Mouse (Mus musculus): ENCODE measurements at regions not wholly inside any gene's neighbourhood (a gene's known extent, or its start where the extent isn't known, plus 50 kb on each side); places are given as distances from the start of the nearest gene placed in this dataset.

DNA sequence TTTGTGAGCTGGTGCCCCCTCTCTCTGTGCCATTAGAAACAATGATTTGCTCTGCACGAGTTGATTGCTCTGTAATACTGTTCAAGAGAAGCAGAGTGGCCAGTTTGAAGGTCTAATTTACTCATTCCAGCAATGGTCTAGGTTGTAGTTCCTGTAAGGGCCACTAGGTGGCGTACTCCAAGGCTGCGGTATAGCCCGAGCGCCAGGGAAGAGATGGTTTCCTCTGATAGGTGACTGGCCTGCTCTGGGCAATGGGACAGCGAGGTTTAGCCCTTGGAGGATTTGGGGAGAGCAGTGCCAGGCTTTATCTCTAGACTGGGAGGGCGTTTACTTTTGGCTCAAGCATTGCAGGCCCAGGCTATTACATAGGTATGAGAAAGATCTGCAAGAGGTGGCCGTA lies 76.8 kb upstream of the Mki67 start:
- no peak for ATAC-seq
- Histone ChIP-seq H3K4me2 (ENCODE audit: low read length) (no peak overlapping the region), H3K9me3 (ENCODE audit: control insufficient read depth, low read length) (no peaks in the 10 kb centered on the region), H3K36me3 (ENCODE audit: control insufficient read depth, insufficient read depth) (no peaks in the 10 kb centered on the region), H3K4me3 (replicated peaks; ENCODE audit: low read length) (no peak overlapping the region), H3K27ac (ENCODE audit: low read length) (no peak overlapping the region), H3K27me3 (replicated peaks; ENCODE audit: control insufficient read depth, insufficient read depth, low read length) (0 out of 2 replicates have a peak, but pooled peaks cover 4% of the 10 kb centered on the region), H3K9ac (replicated peaks; ENCODE audit: low read depth, low read length) (no peak overlapping the region), H3K4me1 (replicated peaks; ENCODE audit: control insufficient read depth, insufficient read depth, low read length) (0 out of 2 replicates have a peak, but pooled peaks cover 2% of the 10 kb centered on the region)
- 39% methylated on average over 8 of the region's 8 CpGs for WGBS

DNA sequence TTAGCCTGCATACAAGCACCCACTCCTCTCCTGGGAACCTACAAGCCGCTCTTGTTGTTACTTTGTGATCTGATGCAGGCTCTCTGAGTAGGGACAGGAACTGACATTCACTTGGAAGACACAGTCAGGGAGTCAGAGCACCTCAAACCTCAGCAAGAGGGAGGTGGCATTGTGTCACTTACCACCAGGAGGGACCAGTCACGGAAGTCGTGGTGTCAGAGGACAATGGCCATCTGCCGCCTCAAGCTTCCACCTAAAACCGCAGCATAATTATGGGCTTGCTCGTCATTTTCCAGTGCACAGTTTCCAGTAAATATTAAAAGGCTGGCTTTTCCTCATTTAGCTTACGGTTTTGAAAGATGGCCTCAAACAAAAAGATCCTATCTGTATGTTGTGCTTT lies 78.1 kb upstream of the Mki67 start:
- Histone ChIP-seq H3K4me2 (ENCODE audit: low read length) (no peak overlapping the region), H3K27me3 (replicated peaks; ENCODE audit: control insufficient read depth, insufficient read depth, low read length) (0 out of 2 replicates have a peak, but pooled peaks cover 4% of the 10 kb centered on the region), H3K36me3 (ENCODE audit: control insufficient read depth, insufficient read depth) (no peaks in the 10 kb centered on the region), H3K4me1 (replicated peaks; ENCODE audit: control insufficient read depth, insufficient read depth, low read length) (0 out of 2 replicates have a peak, but pooled peaks cover 2% of the 10 kb centered on the region), H3K9ac (replicated peaks; ENCODE audit: low read depth, low read length) (no peak overlapping the region), H3K9me3 (ENCODE audit: control insufficient read depth, low read length) (no peaks in the 10 kb centered on the region), H3K4me3 (replicated peaks; ENCODE audit: low read length) (no peak overlapping the region), H3K27ac (ENCODE audit: low read length) (no peak overlapping the region)
- WGBS = 17% methylated on average over 7 of the region's 7 CpGs
- no peak for ATAC-seq

DNA sequence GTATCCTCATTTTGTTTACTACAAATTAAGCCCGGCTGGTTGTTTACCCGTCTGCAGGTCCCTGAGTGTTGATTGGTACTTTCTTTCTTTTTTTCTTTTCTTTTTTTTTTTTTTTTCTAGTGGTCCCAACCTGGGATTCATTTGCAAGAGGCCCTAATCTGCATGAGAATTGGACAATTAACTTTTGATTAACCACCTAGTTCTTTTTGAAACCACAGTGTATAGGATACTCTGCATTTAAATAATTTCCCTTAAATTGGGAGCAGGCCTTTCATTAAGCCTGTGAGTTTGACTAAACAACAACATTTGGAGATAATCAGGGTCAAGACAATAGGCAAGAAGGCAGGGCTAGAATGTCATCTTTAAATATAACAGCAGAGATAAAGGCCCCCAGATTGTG lies 78.5 kb upstream of the Mki67 start:
- H3K9ac ChIP-seq (replicated peaks; ENCODE audit: low read depth, low read length) = no peak overlapping the region
- H3K27me3 ChIP-seq (replicated peaks; ENCODE audit: control insufficient read depth, insufficient read depth, low read length) = 0 out of 2 replicates have a peak, but pooled peaks cover 4% of the 10 kb centered on the region
- no peaks in the 10 kb centered on the region for H3K9me3 ChIP-seq (ENCODE audit: control insufficient read depth, low read length)
- no peak overlapping the region for H3K4me3 ChIP-seq (replicated peaks; ENCODE audit: low read length)
- 13% methylated on average over 2 of the region's 2 CpGs for WGBS
- 0 out of 2 replicates have a peak, but pooled peaks cover 2% of the 10 kb centered on the region for H3K4me1 ChIP-seq (replicated peaks; ENCODE audit: control insufficient read depth, insufficient read depth, low read length)
- no peaks in the 10 kb centered on the region for H3K36me3 ChIP-seq (ENCODE audit: control insufficient read depth, insufficient read depth)
- no peak for ATAC-seq
- H3K4me2 ChIP-seq (ENCODE audit: low read length) = no peak overlapping the region
- no peak overlapping the region for H3K27ac ChIP-seq (ENCODE audit: low read length)

DNA sequence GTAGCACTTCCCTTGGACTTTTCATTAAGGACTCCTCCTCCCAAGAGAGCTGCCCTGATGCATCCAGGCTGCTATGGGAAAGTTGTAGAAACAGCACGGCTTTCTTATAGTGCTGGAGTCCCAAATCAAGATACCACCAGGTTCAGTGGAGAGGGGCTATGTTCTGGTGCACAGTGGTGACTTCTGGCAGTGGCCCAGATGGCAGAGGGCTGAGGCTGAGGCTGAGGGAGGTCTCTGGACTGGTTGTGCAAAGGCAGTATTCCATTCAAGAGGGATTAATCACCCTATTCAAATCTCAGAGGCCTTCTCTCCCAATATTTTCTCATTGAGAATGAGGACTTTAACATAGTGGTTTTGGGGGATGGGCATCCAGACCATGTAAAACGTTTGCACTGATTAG lies 82.3 kb upstream of the Mki67 start:
- Histone ChIP-seq H3K4me1 (replicated peaks; ENCODE audit: control insufficient read depth, insufficient read depth, low read length) (0 out of 2 replicates have a peak, but pooled peaks cover 7% of the 10 kb centered on the region), H3K27me3 (replicated peaks; ENCODE audit: control insufficient read depth, insufficient read depth, low read length) (no peaks in the 10 kb centered on the region), H3K4me2 (ENCODE audit: low read length) (no peak overlapping the region), H3K27ac (ENCODE audit: low read length) (no peak overlapping the region), H3K9ac (replicated peaks; ENCODE audit: low read depth, low read length) (no peak overlapping the region), H3K4me3 (replicated peaks; ENCODE audit: low read length) (no peak overlapping the region), H3K36me3 (ENCODE audit: control insufficient read depth, insufficient read depth) (no peaks in the 10 kb centered on the region), H3K9me3 (ENCODE audit: control insufficient read depth, low read length) (no peaks in the 10 kb centered on the region)
- 51% methylated on average over 2 of the region's 2 CpGs for WGBS
- no peak for ATAC-seq

DNA sequence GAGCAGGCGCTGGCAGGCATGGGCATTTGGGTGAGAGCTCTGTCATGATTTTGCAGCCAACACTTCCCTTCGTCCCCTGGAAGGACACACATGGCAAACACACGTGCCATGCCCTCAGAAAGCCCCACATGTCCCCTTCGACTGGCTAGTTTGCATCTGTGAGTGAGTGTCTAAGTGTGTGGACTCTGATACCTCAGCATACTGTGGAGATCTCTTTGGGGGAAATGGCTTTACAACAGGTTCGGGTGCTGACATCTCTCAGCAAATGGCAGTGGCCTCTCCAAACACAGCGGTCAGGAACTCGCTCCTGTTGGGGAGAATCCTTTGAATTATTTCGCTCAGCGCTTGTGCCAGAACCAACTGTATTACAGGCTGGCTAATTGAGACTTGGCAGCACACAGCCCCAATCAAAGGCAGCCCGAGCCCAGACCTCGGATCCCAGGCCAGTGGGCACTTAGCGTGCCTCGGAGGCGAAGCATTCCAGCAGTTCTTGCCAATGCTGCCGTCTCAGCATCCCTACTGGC lies 86.5 kb upstream of the Mki67 start:
- Histone ChIP-seq H3K36me3 (ENCODE audit: control insufficient read depth, insufficient read depth) (no peaks in the 10 kb centered on the region), H3K27me3 (replicated peaks; ENCODE audit: control insufficient read depth, insufficient read depth, low read length) (no peaks in the 10 kb centered on the region), H3K9ac (replicated peaks; ENCODE audit: low read depth, low read length) (no peak overlapping the region), H3K4me2 (ENCODE audit: low read length) (no peak overlapping the region), H3K9me3 (ENCODE audit: control insufficient read depth, low read length) (no peaks in the 10 kb centered on the region), H3K4me1 (replicated peaks; ENCODE audit: control insufficient read depth, insufficient read depth, low read length) (0 out of 2 replicates have a peak, but pooled peaks cover 5% of the 10 kb centered on the region), H3K27ac (ENCODE audit: low read length) (no peak overlapping the region), H3K4me3 (replicated peaks; ENCODE audit: low read length) (no peak overlapping the region)
- WGBS = 44% methylated on average over 15 of the region's 15 CpGs
- ATAC-seq = peak; percentile 90

DNA sequence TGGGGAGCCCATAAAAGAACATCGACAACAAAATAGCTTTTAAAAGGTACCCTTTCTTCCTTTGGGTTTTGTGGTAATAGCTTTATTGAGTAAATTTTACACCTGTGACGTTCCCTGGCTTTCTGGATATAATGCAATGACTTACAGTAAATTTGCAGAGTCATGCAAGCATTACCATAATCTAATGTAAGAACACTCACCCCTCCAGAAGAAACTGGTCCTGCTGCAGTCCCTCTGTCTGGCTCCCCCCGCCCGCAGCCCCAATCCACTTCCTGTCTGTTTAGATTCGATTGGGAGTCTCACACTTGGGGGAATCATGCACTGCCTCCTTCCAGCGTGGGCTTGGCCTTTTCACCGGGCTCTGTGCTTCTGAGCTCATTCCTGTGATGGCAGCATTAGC lies 88.6 kb upstream of the Mki67 start:
- Histone ChIP-seq H3K4me2 (ENCODE audit: low read length) (no peak overlapping the region), H3K9me3 (ENCODE audit: control insufficient read depth, low read length) (no peaks in the 10 kb centered on the region), H3K27me3 (replicated peaks; ENCODE audit: control insufficient read depth, insufficient read depth, low read length) (no peaks in the 10 kb centered on the region), H3K36me3 (ENCODE audit: control insufficient read depth, insufficient read depth) (no peaks in the 10 kb centered on the region), H3K9ac (replicated peaks; ENCODE audit: low read depth, low read length) (no peak overlapping the region), H3K4me3 (replicated peaks; ENCODE audit: low read length) (no peak overlapping the region), H3K4me1 (replicated peaks; ENCODE audit: control insufficient read depth, insufficient read depth, low read length) (0 out of 2 replicates have a peak, but pooled peaks cover 8% of the 10 kb centered on the region), H3K27ac (ENCODE audit: low read length) (no peak overlapping the region)
- ATAC-seq = no peak
- 50% methylated on average over 7 of the region's 7 CpGs for WGBS

GRCm38 (mm10) chr7:135806139-135806538 lies 90.0 kb upstream of the Mki67 start:
- no peak overlapping the region for H3K27ac ChIP-seq (ENCODE audit: low read length)
- no peaks in the 10 kb centered on the region for H3K36me3 ChIP-seq (ENCODE audit: control insufficient read depth, insufficient read depth)
- H3K4me1 ChIP-seq (replicated peaks; ENCODE audit: control insufficient read depth, insufficient read depth, low read length) = peaks cover 10% of the 10 kb centered on the region; the same call in 1 of the 2 replicates
- H3K4me3 ChIP-seq (replicated peaks; ENCODE audit: low read length) = no peak overlapping the region
- 89% methylated on average over 8 of the region's 8 CpGs for WGBS
- ATAC-seq = no peak
- no peaks in the 10 kb centered on the region for H3K9me3 ChIP-seq (ENCODE audit: control insufficient read depth, low read length)
- no peak overlapping the region for H3K9ac ChIP-seq (replicated peaks; ENCODE audit: low read depth, low read length)
- H3K27me3 ChIP-seq (replicated peaks; ENCODE audit: control insufficient read depth, insufficient read depth, low read length) = no peaks in the 10 kb centered on the region
- no peak overlapping the region for H3K4me2 ChIP-seq (ENCODE audit: low read length)

DNA sequence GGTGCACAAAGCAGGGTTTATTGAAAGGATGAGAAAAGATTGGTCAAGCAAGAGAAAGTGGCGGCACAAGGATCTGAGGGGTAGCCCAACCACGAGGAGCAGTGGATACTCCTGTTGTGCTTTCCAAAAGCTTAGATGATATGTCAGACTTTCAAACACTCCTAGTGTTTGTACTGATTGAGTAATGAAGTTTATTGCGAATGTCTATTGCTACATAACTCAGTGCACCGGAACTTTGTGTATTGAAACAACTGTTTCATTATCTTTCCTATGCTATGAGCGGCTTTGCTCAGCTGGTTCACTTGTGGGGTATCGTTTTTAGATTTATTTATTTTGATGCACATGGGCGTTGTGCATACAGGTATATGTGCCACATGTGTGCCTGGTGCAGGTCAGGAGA lies 90.5 kb upstream of the Mki67 start:
- Histone ChIP-seq H3K36me3 (ENCODE audit: control insufficient read depth, insufficient read depth) (no peaks in the 10 kb centered on the region), H3K9me3 (ENCODE audit: control insufficient read depth, low read length) (no peaks in the 10 kb centered on the region), H3K4me3 (replicated peaks; ENCODE audit: low read length) (no peak overlapping the region), H3K4me2 (ENCODE audit: low read length) (no peak overlapping the region), H3K27ac (ENCODE audit: low read length) (no peak overlapping the region), H3K27me3 (replicated peaks; ENCODE audit: control insufficient read depth, insufficient read depth, low read length) (no peaks in the 10 kb centered on the region), H3K9ac (replicated peaks; ENCODE audit: low read depth, low read length) (no peak overlapping the region), H3K4me1 (replicated peaks; ENCODE audit: control insufficient read depth, insufficient read depth, low read length) (peaks cover 10% of the 10 kb centered on the region; the same call in 1 of the 2 replicates)
- WGBS = 93% methylated on average over 7 of the region's 7 CpGs
- no peak for ATAC-seq

- Histone ChIP-seq H3K36me3 (ENCODE audit: control insufficient read depth, insufficient read depth) (no peaks in the 10 kb centered on the region), H3K27ac (ENCODE audit: low read length) (no peak overlapping the region), H3K9ac (replicated peaks; ENCODE audit: low read depth, low read length) (no peak overlapping the region), H3K4me1 (replicated peaks; ENCODE audit: control insufficient read depth, insufficient read depth, low read length) (peaks cover 5% of the 10 kb centered on the region; the same call in 1 of the 2 replicates), H3K4me2 (ENCODE audit: low read length) (no peak overlapping the region), H3K27me3 (replicated peaks; ENCODE audit: control insufficient read depth, insufficient read depth, low read length) (no peaks in the 10 kb centered on the region; the same call in 1 of the 2 replicates), H3K9me3 (ENCODE audit: control insufficient read depth, low read length) (no peaks in the 10 kb centered on the region), H3K4me3 (replicated peaks; ENCODE audit: low read length) (no peak overlapping the region)
- no peak for ATAC-seq
- 76% methylated on average over 10 of the region's 10 CpGs for WGBS
Observed at GRCm38 (mm10) chr7:135809167-135809566, 93.0 kb upstream of the Mki67 start.
